Mouse (Mus musculus) bone marrow, adult 2 months (tissue): ENCODE measurements at regions not wholly inside any gene's neighbourhood (a gene's known extent, or its start where the extent isn't known, plus 50 kb on each side); places are given as distances from the start of the nearest gene placed in this dataset.

ENCODE experiments used
- H3K27ac ChIP-seq: fragments of 200-500 bp; 2 replicates; pipeline ENCODE4 v1.5.1; 2012; ENCODE audit warnings: low read depth, mild to moderate bottlenecking, control low read depth, inconsistent platforms, low read length; ENCODE audit not compliant: control insufficient read depth, poor library complexity, insufficient read depth
- H3K4me1 ChIP-seq: fragments of 200-500 bp; 2 replicates; pipeline ENCODE4 v1.6.1; 2011; ENCODE audit warnings: low read length; ENCODE audit not compliant: control insufficient read depth, insufficient read depth
- H3K4me3 ChIP-seq: fragments of 200-500 bp; replicated peaks from 2 replicates; pipeline ENCODE3; 2011; ENCODE audit warnings: mild to moderate bottlenecking, low read depth, low read length, control low read depth; ENCODE audit not compliant: control insufficient read depth
- CTCF ChIP-seq: fragments of 200-500 bp; IDR thresholded peaks from 2 replicates; pipeline ENCODE4 v1.5.1; 2011; ENCODE audit warnings: low read length, control low read depth; ENCODE audit not compliant: control insufficient read depth, insufficient read depth
- POLR2A ChIP-seq: fragments of 200-500 bp; IDR thresholded peaks from 2 replicates; pipeline ENCODE4 v1.6.1; 2011; ENCODE audit warnings: low read depth, mild to moderate bottlenecking, control low read depth, low read length, borderline replicate concordance; ENCODE audit not compliant: control insufficient read depth
- WGBS: fragments of 180-500 bp; shearing (Covaris S2); methylation state at CpG from one replicate; pipeline ENCODE4 v1.1.7; 2018; 5-methylcytosine and 5-hydroxymethylcytosine counted together

GRCm38 (mm10) chr11:111200512-111200911, 134.5 kb downstream of the Kcnj2 start:
- H3K4me3 ChIP-seq = no peak overlapping the region
- 18% methylated on average over 2 of the region's 2 CpGs for whole genome bisulfite sequencing
- no peak overlapping the region for H3K27ac ChIP-seq
- TF ChIP-seq POLR2A = no peak
- no peak for TF ChIP-seq CTCF
- H3K4me1 ChIP-seq = no peaks in the 10 kb centered on the region; the same call in 1 of the 2 replicates

- Histone ChIP-seq H3K4me1 (no peaks in the 10 kb centered on the region; the same call in 1 of the 2 replicates), H3K27ac (no peak overlapping the region), H3K4me3 (no peak overlapping the region)
- no peak for TF ChIP-seq POLR2A
- TF ChIP-seq CTCF = no peak
These were observed 136.8 kb downstream of the Kcnj2 start for GRCm38 (mm10) chr11:111202780-111203179.

GRCm38 (mm10) chr11:111210565-111210964, 144.6 kb downstream of the Kcnj2 start:
- Histone ChIP-seq H3K27ac (no peak overlapping the region), H3K4me3 (no peak overlapping the region), H3K4me1 (no peaks in the 10 kb centered on the region; the same call in 1 of the 2 replicates)
- no peak for TF ChIP-seq CTCF

- Histone ChIP-seq H3K4me1 (no peaks in the 10 kb centered on the region; the same call in 1 of the 2 replicates), H3K27ac (no peak overlapping the region), H3K4me3 (no peak overlapping the region)
- 81% methylated on average over 5 of the region's 5 CpGs for WGBS
- TF ChIP-seq POLR2A (no peak), CTCF (no peak)
These were observed 146.2 kb downstream of the Kcnj2 start for GRCm38 (mm10) chr11:111212038-111212701.

- no peak overlapping the region for H3K27ac ChIP-seq
- 70% methylated on average over 5 of the region's 5 CpGs for WGBS
- no peak overlapping the region for H3K4me3 ChIP-seq
- no peaks in the 10 kb centered on the region; the same call in 1 of the 2 replicates for H3K4me1 ChIP-seq
- TF ChIP-seq POLR2A = no peak
- no peak for TF ChIP-seq CTCF
These were observed 146.9 kb downstream of the Kcnj2 start for GRCm38 (mm10) chr11:111212702-111213328.

GRCm38 (mm10) chr11:111215006-111215405, 149.0 kb downstream of the Kcnj2 start:
- no peaks in the 10 kb centered on the region; the same call in 1 of the 2 replicates for H3K4me1 ChIP-seq
- H3K27ac ChIP-seq = no peak overlapping the region
- TF ChIP-seq CTCF (no peak), POLR2A (no peak)
- H3K4me3 ChIP-seq = no peak overlapping the region
- 89% methylated on average over 5 of the region's 5 CpGs for WGBS

GRCm38 (mm10) chr11:111223834-111224233, 157.9 kb downstream of the Kcnj2 start:
- Histone ChIP-seq H3K27ac (no peak overlapping the region), H3K4me3 (no peak overlapping the region), H3K4me1 (no peaks in the 10 kb centered on the region)
- TF ChIP-seq CTCF = no peak
- no peak for TF ChIP-seq POLR2A
- WGBS = 76% methylated on average over 4 of the region's 4 CpGs

- H3K4me1 ChIP-seq = no peaks in the 10 kb centered on the region
- no peak overlapping the region for H3K27ac ChIP-seq
- 13% methylated on average over 1 of the region's 1 CpGs for WGBS
- H3K4me3 ChIP-seq = no peak overlapping the region
- TF ChIP-seq POLR2A (no peak), CTCF (no peak)
These were observed 161.3 kb downstream of the Kcnj2 start for GRCm38 (mm10) chr11:111227305-111227704.

- TF ChIP-seq CTCF (no peak), POLR2A (no peak)
- H3K27ac ChIP-seq = no peak overlapping the region
- no peak overlapping the region for H3K4me3 ChIP-seq
- WGBS = 81% methylated on average over 1 of the region's 1 CpGs
- no peaks in the 10 kb centered on the region for H3K4me1 ChIP-seq
These were observed 170.8 kb downstream of the Kcnj2 start for GRCm38 (mm10) chr11:111236741-111237140.
